Mouse (Mus musculus): ENCODE measurements at regions not wholly inside any gene's neighbourhood (a gene's known extent, or its start where the extent isn't known, plus 50 kb on each side); places are given as distances from the start of the nearest gene placed in this dataset.

DNA sequence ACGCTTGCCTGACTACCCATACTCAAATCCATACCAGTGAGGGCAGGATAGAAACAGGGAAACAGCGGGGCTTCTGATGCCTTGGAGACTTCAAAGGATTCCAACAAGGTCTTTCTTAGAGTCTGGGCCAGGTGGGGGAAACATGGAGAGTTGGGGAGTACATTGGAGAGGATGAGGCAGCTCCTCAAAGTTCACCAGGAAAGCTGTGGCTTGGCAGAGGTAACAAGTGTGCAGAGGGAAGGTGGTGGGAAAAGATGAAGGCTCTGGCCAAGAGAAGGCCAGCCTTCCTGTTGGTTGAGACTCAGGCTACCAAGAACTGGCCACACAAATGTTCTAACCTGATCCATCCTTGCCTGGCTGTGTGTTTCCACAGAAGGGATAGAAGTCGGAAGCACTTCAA, 93.6 kb upstream of the Stmnd1 start:
- no peak for TF ChIP-seq EP300 (IDR thresholded peaks at IDR 0.05; ENCODE audit: low read depth)
- TF ChIP-seq CTCF (IDR thresholded peaks at IDR 0.05; ENCODE audit: low read depth) = no peak
- Histone ChIP-seq H3K9me3 (ENCODE audit: control insufficient read depth, low read length) (no peaks in the 10 kb centered on the region), H3K36me3 (replicated peaks; ENCODE audit: control insufficient read depth, insufficient read depth, low read depth) (no peaks in the 10 kb centered on the region), H3K27ac (no peak overlapping the region), H3K27me3 (ENCODE audit: control insufficient read depth, insufficient read depth, low read length) (no peaks in the 10 kb centered on the region), H3K4me3 (ENCODE audit: insufficient read depth in 1 of 2, low read depth in 2 of 2, low read length in 2 of 2) (no peak overlapping the region), H3K4me1 (replicated peaks; ENCODE audit: control insufficient read depth in 2 of 2, insufficient read depth in 2 of 2, low read length in 1 of 2) (no peaks in the 10 kb centered on the region), H3K4me2 (ENCODE audit: low read depth) (no peak overlapping the region), H3K9ac (replicated peaks) (no peak overlapping the region)
- no peak for ATAC-seq (ENCODE audit: insufficient read depth)
- WGBS (ENCODE audit: insufficient replicate concordance) = 62% methylated on average over 3 of the region's 3 CpGs
- DNase-seq (ENCODE audit: low read depth in 3 of 3, low spot score in 3 of 3) = no peak

DNA sequence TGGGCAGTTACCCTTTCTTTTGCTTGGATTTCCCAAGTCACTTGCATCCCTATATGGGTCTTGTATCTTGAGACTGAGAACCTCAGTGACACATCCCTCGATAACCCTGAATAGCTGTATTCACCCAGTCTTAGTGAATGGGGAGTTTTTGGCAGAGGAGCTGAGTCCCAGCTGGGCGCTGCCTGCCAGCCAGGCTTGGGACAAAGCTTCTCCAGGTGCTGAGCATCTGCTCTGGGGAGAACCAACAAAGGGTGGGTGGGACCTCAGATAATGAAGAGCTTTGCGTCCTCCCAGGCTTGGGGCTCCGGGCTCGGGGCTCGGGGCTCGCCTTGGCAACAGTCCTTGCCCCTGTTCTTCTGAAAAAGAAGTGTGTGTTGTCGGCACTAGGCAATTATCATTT, 100.4 kb upstream of the Stmnd1 start:
- no peak overlapping the region for H3K4me2 ChIP-seq (ENCODE audit: low read depth)
- H3K9me3 ChIP-seq (ENCODE audit: control insufficient read depth, low read length) = no peaks in the 10 kb centered on the region
- no peak overlapping the region for H3K27ac ChIP-seq
- no peak for TF ChIP-seq CTCF (IDR thresholded peaks at IDR 0.05; ENCODE audit: low read depth)
- no peak for TF ChIP-seq EP300 (IDR thresholded peaks at IDR 0.05; ENCODE audit: low read depth)
- no peak for ATAC-seq (ENCODE audit: insufficient read depth)
- H3K27me3 ChIP-seq (ENCODE audit: control insufficient read depth, insufficient read depth, low read length) = no peaks in the 10 kb centered on the region
- no peak overlapping the region for H3K9ac ChIP-seq (replicated peaks)
- WGBS (ENCODE audit: insufficient replicate concordance) = 68% methylated on average over 8 of the region's 8 CpGs
- no peak for DNase-seq (ENCODE audit: low read depth in 3 of 3, low spot score in 3 of 3)
- H3K4me1 ChIP-seq (replicated peaks; ENCODE audit: control insufficient read depth in 2 of 2, insufficient read depth in 2 of 2, low read length in 1 of 2) = no peaks in the 10 kb centered on the region
- no peak overlapping the region for H3K4me3 ChIP-seq (ENCODE audit: insufficient read depth in 1 of 2, low read depth in 2 of 2, low read length in 2 of 2)
- H3K36me3 ChIP-seq (replicated peaks; ENCODE audit: control insufficient read depth, insufficient read depth, low read depth) = no peaks in the 10 kb centered on the region

DNA sequence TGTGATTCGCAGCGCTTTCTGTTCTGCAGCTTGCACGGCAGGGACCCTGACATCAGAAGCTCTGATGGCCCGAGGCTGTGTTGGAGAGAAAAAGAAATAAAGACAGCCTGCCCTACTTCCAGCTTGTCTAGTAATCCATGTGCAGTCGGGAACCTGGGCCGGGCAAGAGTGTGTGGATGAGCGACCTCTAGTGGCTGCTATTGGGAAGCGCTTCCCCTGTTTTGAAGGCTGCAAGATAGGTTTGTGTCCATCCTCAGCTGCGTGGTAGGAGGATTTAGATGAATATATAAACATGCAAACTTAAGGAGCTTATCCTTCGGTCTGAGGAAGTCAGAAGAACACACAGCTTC, 111.5 kb upstream of the Stmnd1 start:
- Histone ChIP-seq H3K9ac (replicated peaks) (no peak overlapping the region), H3K27me3 (ENCODE audit: control insufficient read depth, insufficient read depth, low read length) (no peaks in the 10 kb centered on the region), H3K9me3 (ENCODE audit: control insufficient read depth, low read length) (no peaks in the 10 kb centered on the region), H3K36me3 (replicated peaks; ENCODE audit: control insufficient read depth, insufficient read depth, low read depth) (no peaks in the 10 kb centered on the region), H3K4me1 (replicated peaks; ENCODE audit: control insufficient read depth in 2 of 2, insufficient read depth in 2 of 2, low read length in 1 of 2) (no peaks in the 10 kb centered on the region), H3K4me3 (ENCODE audit: insufficient read depth in 1 of 2, low read depth in 2 of 2, low read length in 2 of 2) (no peak overlapping the region), H3K4me2 (ENCODE audit: low read depth) (no peak overlapping the region), H3K27ac (no peak overlapping the region)
- peak; percentile 9 to 17 (median 10) for DNase-seq (ENCODE audit: low read depth in 3 of 3, low spot score in 3 of 3)
- 4% methylated on average over 10 of the region's 10 CpGs for WGBS (ENCODE audit: insufficient replicate concordance)
- TF ChIP-seq EP300 (IDR thresholded peaks at IDR 0.05; ENCODE audit: low read depth) (no peak), CTCF (IDR thresholded peaks at IDR 0.05; ENCODE audit: low read depth) (peak; percentile 89)
- ATAC-seq (ENCODE audit: insufficient read depth) = no peak

DNA sequence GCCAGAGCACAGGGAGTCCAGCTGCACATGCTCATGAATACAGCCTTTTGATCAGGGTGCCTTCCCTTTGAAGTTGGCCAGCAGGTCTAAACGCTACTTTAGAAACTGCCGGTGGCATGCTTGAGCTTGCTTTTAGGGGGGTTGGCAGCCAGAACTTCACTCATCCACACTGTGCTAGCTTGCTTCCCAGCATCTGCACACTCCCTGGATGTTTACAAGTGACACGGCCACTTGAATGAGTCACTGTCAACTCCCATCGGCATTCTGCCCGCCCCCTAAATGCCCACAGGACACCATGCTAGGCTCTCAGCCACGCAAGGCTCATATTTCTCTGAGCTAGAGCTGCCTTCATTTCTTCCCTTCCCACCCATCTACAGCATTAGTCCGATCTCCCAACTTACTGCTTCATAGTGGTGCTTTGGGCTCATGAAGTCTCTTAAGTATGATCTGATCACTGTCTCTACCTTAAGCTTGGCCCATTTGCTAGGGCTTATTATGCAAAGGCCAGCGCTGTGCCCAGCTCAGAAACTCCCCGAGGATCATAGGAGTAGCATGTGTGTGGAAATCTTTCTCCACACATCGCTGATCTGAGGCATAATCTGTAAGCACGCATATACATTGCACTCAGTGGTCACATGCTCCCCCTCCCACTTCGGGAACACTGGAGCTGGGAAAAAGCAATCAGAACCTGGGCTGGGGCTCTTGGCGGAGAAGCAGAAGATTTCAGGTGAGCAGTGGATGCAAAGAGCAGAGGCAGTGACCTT, 112.1 kb upstream of the Stmnd1 start:
- ATAC-seq (ENCODE audit: insufficient read depth) = no peak
- Histone ChIP-seq H3K9ac (replicated peaks) (no peak overlapping the region), H3K27ac (no peak overlapping the region), H3K36me3 (replicated peaks; ENCODE audit: control insufficient read depth, insufficient read depth, low read depth) (no peaks in the 10 kb centered on the region), H3K4me1 (replicated peaks; ENCODE audit: control insufficient read depth in 2 of 2, insufficient read depth in 2 of 2, low read length in 1 of 2) (no peaks in the 10 kb centered on the region), H3K9me3 (ENCODE audit: control insufficient read depth, low read length) (no peaks in the 10 kb centered on the region), H3K4me2 (ENCODE audit: low read depth) (no peak overlapping the region), H3K27me3 (ENCODE audit: control insufficient read depth, insufficient read depth, low read length) (no peaks in the 10 kb centered on the region), H3K4me3 (ENCODE audit: insufficient read depth in 1 of 2, low read depth in 2 of 2, low read length in 2 of 2) (no peak overlapping the region)
- no peak for DNase-seq (ENCODE audit: low read depth in 3 of 3, low spot score in 3 of 3)
- 40% methylated on average over 13 of the region's 13 CpGs for WGBS (ENCODE audit: insufficient replicate concordance)
- TF ChIP-seq EP300 (IDR thresholded peaks at IDR 0.05; ENCODE audit: low read depth) (no peak), CTCF (IDR thresholded peaks at IDR 0.05; ENCODE audit: low read depth) (no peak)

DNA sequence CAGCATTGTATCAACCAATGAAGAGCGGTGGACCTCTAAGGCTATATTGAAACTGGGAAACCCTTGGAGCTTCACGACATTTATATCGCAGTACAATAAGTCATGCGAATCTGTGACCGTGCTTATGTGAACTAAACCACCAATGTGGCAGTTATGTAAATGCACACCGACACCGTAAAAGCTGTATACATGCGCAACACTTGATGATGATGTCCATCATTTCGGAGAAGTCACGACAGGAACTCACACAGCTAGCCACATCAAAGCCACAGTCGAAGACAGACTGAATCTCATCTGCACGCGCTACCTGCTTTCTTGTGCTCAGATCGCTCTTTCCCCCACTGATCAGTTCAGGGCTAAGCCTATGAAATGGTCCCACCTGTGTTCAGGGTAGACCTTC, 114.2 kb upstream of the Stmnd1 start:
- Histone ChIP-seq H3K9me3 (ENCODE audit: control insufficient read depth, low read length) (no peaks in the 10 kb centered on the region), H3K27ac (no peak overlapping the region), H3K4me2 (ENCODE audit: low read depth) (no peak overlapping the region), H3K4me1 (replicated peaks; ENCODE audit: control insufficient read depth in 2 of 2, insufficient read depth in 2 of 2, low read length in 1 of 2) (no peaks in the 10 kb centered on the region), H3K36me3 (replicated peaks; ENCODE audit: control insufficient read depth, insufficient read depth, low read depth) (no peaks in the 10 kb centered on the region), H3K27me3 (ENCODE audit: control insufficient read depth, insufficient read depth, low read length) (no peaks in the 10 kb centered on the region), H3K9ac (replicated peaks) (no peak overlapping the region), H3K4me3 (ENCODE audit: insufficient read depth in 1 of 2, low read depth in 2 of 2, low read length in 2 of 2) (no peak overlapping the region)
- DNase-seq (ENCODE audit: low read depth in 3 of 3, low spot score in 3 of 3) = no peak
- TF ChIP-seq EP300 (IDR thresholded peaks at IDR 0.05; ENCODE audit: low read depth) = no peak
- ATAC-seq (ENCODE audit: insufficient read depth) = no peak
- WGBS (ENCODE audit: insufficient replicate concordance) = 83% methylated on average over 14 of the region's 14 CpGs
